Mouse (Mus musculus): ENCODE measurements around the gene Cbx8.

DNA sequence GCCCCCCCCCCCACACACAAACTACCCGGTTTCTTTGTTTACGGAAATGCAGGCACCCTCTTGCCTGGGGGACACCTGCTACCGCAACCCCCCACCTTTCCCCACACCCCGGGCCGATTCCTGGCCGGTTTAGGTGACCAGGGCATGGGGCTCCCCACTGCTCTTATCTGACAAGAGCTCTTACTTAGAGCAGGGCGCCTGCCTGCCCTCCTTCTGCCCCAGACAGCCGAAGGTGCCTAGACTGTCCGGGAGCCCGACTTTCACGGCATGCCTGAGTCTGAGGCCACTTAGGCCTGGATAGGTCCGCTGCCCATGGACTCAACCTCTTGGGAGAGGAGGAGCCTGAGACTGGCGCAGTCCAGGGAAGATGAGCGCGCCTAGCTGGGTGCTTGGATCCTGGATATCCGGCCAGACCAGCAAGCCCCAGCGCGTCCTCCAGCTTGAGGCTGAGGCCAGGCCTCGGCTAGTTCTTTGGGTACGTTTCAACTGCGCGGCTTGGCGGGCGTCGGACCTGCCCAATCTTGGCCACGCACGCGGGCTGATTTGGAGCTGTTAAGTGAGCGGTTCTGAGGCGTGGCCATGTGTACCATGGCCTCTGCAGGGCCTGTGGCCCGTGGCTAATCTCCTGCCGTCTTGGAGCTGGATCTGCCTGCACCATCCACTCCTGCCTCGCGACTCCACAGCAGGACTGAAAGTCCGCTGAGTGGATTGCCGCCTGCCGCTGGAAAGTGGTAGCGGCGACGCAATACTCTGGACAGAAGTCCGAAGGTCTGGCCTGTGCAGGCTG lies 4.0 kb upstream of the Cbx8 start:
- TF ChIP-seq CTCF (IDR thresholded peaks at IDR 0.05; ENCODE audit: extremely low read depth, insufficient read length, insufficient replicate concordance, low read depth, low read length) (peak; percentile 30; the same call in 1 of the 2 replicates), POLR2A (IDR thresholded peaks at IDR 0.05; ENCODE audit: low read depth, low read length) (no peak)

Measured in small intestine, adult 2 months (tissue).